Mouse (Mus musculus): ENCODE data around the gene Wnt1.
"Not testable (repeated sequence)": the region's sequence is repeated elsewhere in the genome, so short reads cannot be mapped to it uniquely, and the experiment has no call there.

Wnt1 gene

DNA sequence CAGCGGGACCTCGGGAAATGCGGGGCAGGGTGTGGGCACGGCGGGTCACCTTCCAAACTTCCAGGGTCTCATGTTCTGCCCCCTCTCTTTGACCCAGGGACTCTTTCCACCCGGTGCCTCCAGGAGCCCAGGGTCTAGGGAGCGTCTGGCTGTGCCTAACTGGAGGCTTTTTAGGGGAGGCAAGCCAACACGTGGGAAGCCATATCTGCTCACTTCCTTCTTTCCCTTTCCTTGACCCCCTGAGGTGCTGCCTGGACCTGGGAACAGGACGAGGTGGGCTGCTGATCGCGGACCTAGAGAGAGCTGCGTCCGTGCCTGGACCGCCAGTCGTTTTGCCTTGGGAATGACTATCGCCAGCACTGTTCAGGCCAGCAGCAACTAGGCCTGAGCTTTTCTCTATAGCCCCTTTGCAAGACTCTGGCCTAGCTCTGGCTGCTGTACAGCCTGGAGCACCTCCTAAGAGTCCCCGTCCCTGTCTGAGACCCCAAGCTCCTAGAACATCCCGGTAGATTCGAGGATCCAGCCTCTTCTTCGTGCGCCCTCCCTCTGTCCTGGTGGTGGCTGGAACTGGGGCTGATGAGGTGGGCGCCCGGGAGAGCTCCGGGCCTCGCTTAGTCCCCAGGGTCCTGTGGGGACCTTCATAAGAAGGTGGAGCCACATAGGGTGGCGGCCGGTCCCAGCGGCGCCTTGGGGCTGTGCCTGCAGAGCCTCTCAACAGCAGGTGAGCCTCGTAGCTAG lies 16.6 kb downstream of the Wnt1 start:
- DNase-seq (ENCODE audit: low spot score): no peak

DNA sequence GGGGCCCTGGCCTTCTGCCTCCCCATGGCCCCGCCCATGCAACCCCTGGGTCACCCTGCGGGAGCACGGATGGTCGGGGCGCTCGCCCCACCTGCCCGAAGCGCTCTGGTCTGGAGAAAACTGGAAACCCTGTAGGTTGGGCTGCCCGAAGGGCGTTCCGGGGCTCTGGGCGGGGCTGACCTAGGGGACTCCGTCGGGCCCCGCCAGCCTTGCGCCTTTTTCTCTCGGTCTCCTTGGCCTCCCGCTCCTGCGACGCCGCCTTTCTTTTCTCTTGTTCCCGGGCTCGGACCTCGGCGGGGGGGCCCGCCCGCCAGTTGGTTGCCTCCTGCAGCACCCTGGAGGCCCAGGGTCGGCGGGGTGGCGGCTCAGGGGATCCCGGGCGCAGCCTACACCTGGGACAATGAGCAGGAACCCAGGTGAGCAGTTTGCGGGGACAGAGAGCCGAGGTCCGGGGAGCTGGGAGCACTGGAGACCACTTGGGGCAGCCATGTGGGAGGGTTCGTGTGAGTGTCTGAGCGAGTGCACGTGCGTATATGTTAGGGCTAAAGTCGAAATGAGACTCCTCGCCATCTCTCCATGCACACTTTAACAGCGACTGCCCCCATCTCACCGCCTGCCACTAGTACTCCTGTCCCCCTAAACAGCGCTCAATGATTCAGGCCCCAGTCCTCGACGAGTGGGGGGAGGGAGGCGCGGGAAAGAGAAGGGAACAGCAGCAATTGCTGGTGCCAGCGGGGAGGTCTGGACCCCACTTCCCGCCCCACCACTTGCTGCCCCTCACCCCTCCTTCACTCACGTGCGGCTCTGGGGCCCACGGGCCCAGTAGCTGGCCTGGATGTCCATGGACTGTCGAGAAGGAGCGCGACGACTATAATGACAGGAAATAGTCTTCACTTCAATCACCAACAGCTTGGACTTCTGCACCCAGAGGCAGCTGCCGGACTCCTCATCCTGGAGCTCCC lies 17.4 kb downstream of the Wnt1 start:
- peak; percentile 33 for DNase-seq (ENCODE audit: low spot score)

DNA sequence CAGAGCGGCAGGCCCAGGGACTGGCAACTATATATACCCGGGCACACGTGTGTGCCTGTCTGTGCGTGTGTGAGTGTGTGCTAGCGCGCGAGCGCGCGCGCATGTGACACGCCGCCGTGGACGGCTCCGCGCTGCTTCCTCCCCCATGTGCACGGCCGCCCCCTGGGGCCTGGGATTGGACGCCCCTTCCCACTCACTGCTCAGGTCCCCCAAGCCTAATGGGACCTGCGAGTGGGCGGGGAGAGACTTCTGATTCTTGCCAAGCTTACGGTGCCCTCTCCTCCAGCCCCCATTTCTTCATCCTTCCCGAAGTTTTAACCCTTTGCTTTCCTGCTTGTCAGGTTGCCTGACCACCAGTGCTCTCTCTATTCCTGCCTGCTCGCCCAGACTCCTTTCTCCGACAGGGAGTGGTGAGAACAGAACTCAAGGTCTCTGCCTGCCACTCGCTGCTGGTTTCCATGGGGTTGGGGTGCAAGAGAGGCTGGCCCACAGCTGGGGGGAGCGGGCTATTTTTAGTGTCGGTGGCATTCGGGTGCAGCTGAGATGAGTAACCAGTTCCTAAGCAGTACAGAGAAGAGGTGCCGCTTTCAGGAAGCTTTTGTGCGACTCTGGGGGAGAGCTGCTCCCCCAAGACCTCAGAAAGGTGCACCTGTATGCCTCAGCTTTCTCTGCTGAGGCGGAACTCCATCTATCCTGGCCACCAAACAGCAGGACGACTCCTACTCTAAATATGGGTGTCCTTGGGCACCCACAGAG lies 18.4 kb downstream of the Wnt1 start:
- no peak for DNase-seq (ENCODE audit: low spot score)

DNA sequence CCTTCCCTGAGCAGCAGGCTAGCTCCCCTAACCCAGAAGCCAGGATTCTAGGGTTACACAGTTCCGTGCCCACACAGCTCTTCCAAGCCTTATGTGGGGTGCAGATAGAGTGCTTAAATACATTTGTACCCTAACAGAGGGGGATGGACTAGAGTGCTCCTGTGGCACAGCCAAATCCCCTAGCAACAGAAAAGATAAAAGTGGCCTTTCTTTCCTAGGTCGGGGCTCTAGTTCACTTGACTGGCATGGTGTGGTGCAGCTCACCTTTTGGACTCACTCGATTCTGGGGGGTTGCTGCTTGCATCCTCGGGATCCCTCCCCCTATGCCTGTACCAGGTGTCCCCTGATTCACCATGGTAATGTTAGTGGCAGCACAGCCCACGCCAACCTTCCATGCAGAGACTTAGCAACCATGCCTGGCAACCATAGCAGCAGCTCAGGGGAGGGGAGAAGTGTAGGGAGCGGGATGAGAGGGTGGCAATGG lies 19.0 kb downstream of the Wnt1 start:
- no peak for DNase-seq (ENCODE audit: low spot score)

DNA sequence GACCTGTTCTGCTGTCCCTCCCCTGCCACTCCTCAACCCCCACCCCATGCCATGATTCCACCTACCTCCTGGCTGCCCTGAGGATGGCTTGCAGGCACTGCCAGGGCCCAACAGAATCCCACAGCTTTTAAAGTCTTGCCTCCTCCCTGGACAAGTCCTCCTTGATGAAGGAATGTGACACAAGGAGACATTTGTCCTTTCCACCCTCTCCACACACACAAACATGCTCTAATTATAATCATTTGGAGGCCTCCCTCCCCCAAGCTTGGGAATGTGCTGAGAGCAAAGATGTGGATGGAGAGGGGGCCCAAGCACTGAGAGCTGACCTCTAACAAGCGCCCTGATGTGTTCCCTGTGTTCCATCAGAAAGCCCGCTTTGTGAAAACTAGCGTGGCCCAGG lies 19.7 kb downstream of the Wnt1 start, which contains the start of gene Ddn:
TSS of gene Ddn (minus strand) at position 101 of the 400 bp plus-strand sequence.
- DNase-seq (ENCODE audit: low spot score): no peak

DNA sequence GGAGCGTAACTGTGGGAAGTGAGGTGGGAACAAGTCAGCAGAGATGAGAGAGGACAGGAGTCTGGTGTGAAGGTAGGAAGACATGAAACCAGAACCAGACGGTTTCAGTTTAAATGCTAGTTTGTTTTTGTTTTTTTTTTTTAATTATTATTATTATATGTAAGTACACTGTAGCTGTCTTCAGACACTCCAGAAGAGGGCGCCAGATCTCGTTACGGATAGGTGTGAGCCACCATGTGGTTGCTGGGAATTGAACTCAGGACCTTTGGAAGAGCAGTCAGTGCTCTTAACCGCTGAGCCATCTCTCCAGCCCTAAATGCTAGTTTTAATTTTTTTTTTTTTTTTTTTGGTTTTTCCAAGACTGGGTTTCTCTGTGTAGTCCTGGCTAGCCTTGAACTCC lies 20.6 kb downstream of the Wnt1 start:
- DNase-seq (ENCODE audit: low spot score): not testable (repeated sequence)

DNA sequence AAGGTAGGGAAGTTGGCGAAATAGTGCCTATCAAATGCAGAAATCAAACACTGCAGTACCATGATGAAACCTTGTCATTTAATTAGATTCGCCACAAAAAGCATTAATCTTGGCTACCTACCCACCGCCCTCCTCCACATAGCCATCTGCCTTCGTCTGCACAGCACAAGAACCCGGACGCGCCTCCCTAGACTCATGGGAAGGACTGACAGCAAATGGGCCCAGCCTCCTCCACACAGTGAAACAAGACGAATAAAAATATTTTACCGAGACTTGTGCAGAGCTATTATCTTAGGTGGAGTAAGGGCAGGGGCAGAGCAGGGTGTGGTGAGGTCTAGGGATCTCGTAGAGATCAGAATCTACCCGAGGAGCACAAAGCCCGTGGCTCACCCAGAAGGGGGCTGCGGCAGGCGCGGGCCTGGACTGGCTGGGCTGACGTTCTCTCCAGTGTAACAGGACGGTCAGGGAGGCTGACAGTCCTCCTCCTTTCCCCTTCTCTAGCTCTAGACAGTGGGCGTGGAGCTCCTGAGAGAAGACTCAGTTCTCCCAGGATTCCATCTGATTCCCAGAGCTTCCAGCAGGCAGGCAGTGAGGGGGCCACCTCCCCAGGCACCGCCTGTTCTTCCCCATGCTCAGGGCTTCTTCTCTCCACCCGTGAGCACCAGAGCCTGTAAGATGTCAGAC lies 23.2 kb downstream of the Wnt1 start:
- no peak for DNase-seq (ENCODE audit: low spot score)

DNA sequence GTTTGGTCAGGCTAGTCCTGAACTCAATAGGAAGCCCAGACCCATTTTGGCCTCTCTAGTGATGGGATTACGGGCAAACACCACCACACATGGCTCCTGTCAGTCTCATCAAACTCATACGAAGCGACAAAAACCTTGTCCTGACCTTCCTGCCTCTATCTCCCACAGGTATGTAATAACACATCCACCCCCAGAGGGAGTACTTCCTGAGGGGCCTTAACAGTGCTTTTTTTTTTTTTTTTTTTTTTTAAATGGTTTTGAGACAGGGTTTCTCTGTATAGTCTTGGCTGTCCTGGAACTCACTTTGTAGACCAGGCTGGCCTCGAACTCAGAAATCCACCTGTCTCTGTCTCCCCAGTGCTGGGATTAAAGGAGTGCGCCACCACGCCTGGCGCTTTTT lies 28.5 kb downstream of the Wnt1 start:
- no peak for DNase-seq (ENCODE audit: low spot score)

DNA sequence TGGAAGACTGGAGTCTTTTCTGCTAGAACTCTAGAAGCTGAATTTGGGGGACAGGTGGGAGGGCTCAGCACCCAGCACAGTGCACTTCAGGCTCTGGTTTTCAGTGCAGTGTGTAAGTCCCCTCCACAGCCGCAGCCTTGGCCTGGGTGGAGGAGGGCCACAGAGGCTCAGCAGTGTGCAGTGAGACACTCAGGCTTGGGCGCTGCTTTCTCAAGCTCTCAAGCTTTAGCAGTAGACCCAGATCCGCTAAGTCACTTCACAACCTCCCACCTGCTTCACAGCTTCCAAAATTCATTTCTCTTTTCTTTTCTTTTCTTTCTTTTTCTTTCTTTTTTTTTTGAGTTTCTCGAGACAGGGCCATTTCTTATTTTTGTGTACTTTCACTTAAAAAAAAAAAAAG lies 31.3 kb downstream of the Wnt1 start:
- DNase-seq (ENCODE audit: low spot score): no peak

DNA sequence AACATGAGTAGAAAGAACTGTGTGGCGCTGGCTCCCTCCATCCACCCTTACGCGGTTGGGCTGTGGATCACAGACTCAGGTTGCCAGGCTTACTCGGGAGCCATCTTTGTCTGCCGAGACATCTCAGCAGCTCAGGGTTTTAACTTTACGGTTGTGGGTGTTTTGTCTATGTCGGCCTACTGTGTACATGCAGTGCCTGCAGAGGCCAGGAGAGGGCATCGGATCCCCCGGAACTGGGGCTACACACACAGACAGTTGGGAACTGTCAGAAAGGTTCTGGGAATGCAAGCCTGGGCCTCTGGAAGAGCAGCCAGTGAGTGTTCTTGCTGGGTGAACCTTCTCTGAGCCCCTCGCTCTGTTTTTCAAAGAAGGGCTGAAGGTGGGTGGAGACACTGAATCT lies 31.7 kb downstream of the Wnt1 start:
- DNase-seq (ENCODE audit: low spot score): no peak

DNA sequence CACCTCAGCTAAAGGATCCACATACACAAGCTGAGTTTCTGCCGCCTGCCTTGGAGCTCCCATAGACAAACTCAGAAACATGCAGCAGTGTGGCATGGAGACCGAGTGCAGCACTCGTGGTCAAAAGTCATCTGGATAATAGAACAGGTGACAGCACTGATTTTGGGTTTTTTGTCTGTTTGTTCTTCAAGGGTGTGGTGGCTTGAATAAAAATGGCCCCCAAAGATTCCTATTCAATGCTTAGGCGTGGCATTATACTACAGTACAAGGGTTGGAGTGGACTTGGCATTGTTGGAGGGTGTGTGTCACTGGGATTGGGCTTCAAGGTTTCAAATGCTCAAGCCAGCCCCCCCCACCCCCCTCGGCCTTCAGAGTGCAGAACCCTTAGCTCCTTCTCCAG lies 32.5 kb downstream of the Wnt1 start:
- DNase-seq (ENCODE audit: low spot score): no peak

DNA sequence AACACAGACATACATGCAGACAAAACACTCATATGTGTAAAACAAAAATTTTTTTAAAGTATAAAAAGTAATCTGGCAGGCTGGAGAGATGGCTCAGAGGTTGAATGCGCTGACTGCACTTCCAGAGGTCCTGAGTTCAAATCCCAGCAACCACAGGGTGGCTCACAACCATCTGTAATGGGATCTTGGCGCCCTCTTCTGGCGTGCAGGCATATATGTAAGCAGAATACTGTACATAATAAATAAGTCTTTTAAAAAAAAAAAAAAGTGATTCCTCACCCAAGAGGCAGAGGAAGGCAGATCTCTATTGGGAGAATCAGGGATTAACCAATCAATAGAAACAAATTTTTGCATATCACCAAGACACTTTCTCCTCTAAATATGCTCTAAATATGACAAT lies 33.8 kb downstream of the Wnt1 start:
- DNase-seq (ENCODE audit: low spot score): no peak

DNA sequence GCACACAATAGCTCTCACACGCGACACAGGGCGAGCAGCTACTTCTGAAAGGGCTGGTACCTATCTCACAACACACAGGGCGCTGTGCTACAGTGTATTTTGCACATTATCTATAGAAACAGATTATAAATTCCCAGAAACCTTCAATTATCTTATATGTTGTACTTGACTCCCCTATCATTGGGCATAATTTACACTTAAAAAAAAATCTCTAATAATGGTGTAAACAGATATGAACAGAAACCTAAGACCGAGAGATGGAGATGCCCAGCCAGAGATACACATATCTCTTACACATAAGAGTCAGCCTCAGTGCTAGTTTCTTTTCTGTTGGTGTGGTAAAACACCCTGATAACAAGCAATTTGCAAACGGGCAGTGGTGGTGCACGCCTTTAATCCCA lies 38.0 kb downstream of the Wnt1 start:
- DNase-seq (ENCODE audit: low spot score): no peak

DNA sequence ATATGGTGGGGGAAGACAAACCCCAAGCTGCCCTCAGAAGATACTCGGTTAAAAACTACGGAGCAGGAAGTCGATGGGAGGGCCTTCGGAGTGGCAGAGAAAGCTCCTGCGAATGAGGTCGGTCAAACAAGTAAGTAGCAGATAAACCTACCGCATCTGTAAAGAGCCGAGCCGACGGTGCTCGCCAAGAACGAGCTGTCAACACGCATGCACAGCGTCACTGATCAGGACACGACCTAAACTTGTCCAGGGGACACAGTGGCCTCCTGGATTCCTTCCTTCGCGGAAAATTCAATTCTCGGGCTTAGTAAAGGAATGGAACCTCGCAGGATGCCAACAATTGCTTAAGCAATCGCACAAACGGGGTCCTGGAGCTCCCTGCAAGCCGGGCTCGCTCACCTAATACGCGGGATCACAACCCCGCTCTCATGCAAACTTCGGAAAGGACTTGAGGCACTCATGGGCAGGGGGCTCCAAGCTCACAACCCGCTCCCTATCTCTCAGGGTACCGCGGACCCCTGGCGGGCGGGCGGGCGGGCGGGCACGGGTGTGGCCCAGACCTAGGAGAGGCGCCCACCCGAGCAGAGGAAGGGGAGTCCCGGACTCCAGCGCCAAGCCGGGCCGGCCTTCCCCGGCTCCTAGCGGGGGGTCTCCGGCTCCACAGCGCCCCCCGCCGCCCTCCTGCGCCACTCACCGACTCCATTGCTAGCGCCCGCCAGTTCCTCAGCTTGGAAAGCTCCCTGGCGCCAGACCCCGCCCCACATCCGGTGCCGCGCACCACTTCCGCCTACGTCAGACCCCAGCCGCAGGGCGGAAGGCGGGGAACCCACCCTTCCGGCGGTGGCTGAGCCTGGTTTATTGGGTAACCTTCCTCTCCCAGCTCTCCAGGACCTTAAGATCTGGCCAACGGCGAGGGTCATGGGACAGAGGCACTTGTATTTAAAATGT lies 41.4 kb downstream of the Wnt1 start, which contains the start of gene Prkag1:
TSS of gene Prkag1 (minus strand) at position 786 of the 948 bp plus-strand sequence.
- peak; percentile 96 for DNase-seq (ENCODE audit: low spot score)

DNA sequence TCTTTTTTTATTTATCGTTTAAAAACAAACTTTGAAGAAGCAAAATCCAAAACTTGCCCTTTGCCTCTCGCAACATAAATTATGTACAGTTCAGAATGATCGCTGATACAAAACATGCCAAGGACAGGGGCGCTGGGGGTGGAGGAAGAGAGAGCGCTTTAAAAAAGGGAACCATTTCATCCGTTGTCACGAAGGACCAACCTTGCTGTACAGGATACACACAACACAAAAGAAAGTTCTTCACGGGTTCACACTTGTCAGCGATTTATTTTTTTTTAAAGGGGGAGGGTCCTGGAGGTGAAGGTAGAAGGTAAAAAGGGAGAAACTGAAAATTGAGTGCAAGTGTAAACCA lies 42.0 kb downstream of the Wnt1 start:
- DNase-seq (ENCODE audit: low spot score): no peak

DNA sequence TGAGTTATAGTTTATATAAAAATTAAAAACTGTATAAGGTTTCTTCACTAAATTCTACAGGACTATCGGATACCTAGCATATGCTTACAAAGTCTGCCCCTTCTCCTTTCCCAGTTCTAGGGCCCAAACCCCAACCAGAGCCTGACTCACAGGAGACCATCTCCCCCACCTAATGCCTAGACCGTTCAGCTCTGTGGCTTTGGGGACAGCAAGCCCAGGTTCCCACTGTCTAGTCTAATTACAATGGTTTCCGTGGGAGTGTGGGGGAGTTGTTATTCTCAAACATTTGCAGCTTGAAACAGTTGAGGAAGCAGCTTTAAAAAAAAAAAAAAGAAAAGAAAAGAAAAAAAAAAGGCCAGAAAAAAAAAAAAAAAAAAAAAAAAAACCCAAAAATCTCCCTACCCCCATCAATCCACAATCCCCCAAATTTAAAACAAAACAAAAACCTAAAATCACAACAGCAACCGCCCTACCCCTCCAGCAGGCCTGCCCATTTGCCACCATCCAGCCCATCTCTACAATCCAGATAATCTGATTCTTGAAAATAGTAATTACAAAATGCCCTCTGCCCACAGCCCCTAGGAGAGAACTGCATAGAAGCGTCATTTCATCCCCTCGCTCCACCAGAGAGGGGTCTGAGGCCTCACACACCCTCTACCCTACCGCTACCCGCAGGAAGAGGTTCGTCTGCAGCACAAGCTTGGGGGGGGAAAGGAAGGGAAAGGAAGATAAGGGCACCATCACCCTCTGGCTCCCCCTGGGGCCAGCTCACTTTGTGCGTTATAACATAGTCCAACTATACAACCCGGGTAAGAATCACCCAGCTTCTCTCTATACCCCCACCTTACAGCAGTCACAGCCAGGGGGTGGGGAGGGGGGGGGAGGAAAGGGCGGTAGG lies 42.8 kb downstream of the Wnt1 start:
- DNase-seq (ENCODE audit: low spot score): peak; percentile 31

DNA sequence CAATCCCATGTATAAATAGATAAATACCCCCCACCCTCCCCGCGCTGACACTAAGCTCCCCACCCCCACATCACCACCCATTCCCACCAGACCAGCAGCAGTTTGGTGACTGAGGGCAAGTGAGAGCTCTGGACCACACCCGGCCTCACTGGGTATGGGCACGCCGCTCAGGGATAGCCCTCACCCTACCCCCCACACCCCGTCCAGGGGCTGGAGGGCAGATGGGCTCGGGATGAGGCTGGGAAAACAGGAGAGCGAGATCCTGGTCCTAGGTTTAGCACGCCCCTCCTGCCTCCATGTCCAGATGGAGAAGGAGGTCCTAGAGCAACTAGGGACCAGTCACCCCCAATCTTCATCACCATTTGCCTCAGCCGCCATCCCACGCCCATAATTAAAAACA lies 43.6 kb downstream of the Wnt1 start:
- DNase-seq (ENCODE audit: low spot score): no peak

DNA sequence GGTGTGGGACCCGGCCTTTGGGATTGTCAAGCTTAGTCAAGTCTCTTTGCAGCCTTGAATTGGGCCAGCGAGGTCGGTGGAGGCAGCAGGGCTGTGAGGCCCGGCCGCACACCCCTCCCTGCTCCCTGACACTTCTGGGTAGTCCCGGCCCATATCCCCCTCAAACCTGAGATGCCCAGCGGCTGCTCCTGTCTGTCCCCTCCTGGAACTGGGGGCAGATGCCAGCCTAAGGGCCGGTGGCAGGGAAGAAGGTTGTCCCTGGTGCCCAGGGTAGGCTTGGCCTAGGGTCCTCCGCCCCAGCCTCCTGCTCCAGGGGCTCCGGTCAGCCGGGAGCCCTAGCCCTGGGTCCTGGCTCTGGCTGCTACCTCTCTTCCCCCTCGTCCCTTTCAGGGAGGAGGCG lies 44.4 kb downstream of the Wnt1 start:
- no peak for DNase-seq (ENCODE audit: low spot score)

DNA sequence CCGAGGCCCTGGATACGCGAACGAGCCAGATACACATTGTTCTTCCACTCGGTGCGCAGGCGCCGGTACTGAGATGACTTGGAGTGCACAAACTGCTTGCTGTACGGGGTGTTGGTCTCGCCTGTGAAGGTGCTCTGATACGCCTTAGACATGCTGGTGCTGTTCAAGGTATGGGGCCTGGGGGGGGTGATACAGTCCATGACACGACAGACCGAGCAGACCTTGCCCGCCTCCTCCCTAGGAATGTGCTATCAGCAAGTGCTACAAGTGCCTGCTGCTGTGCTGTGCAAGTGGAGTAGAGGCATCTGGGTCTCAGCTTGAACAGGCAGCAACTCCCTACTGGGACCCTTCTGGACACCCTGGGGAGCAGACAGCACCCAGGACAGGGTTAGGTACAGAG lies 45.6 kb downstream of the Wnt1 start:
- DNase-seq (ENCODE audit: low spot score): no peak

All from yolk sac, embryonic 10.5 days (tissue).